Mouse (Mus musculus) midbrain, embryonic 12.5 days (tissue): Measurements from ENCODE around the gene Wrap53. TPM values are rescaled to one million over a fixed set of nuclear protein-coding genes. Genes with fewer than 3 reads are reported as not detected.
"Not testable (repeated sequence)": the region's sequence is repeated elsewhere in the genome, so short reads cannot be mapped to it uniquely, and the experiment has no call there.

Experiments
- ATAC-seq: fragments of 200-750 bp; cut with Nextera tagmentation; 2 replicates; pipeline ENCODE4 v1.8.0; 2017; ENCODE audit warnings: low read depth, moderate TSS enrichment, moderate library complexity; ENCODE audit not compliant: low FRiP score
- H3K27ac ChIP-seq: fragments of 300-500 bp; sonication (generic); replicated peaks from 2 replicates; pipeline ENCODE4 v1.5.1; 2016; ENCODE audit warnings: mild to moderate bottlenecking
- H3K27me3 ChIP-seq: fragments of 300-500 bp; sonication (generic); 2 replicates; pipeline ENCODE4 v1.6.1; 2016; ENCODE audit warnings: mild to moderate bottlenecking
- H3K36me3 ChIP-seq: fragments of 300-500 bp; sonication (generic); 2 replicates; pipeline ENCODE4 v1.6.1; 2016
- H3K4me1 ChIP-seq: fragments of 300-500 bp; sonication (generic); 2 replicates; pipeline ENCODE4 v1.6.1; 2016
- H3K4me2 ChIP-seq: fragments of 300-500 bp; sonication (generic); replicated peaks from 2 replicates; pipeline ENCODE4 v1.6.1; 2016; ENCODE audit warnings: mild to moderate bottlenecking, moderate library complexity
- H3K4me3 ChIP-seq: fragments of 300-500 bp; sonication (generic); 2 replicates; pipeline ENCODE4 v1.5.1; 2016; ENCODE audit warnings: mild to moderate bottlenecking
- H3K9ac ChIP-seq: fragments of 300-500 bp; sonication (generic); replicated peaks from 2 replicates; pipeline ENCODE4 v1.6.1; 2016; ENCODE audit warnings: mild to moderate bottlenecking, moderate library complexity
- H3K9me3 ChIP-seq: fragments of 300-500 bp; sonication (generic); 2 replicates; pipeline ENCODE4 v1.6.1; 2016; ENCODE audit warnings: mild to moderate bottlenecking
- WGBS: fragments of 180-500 bp; shearing (Covaris S2); methylation state at CpG from one replicate; pipeline ENCODE4 v1.1.7; 2016; 5-methylcytosine and 5-hydroxymethylcytosine counted together
- polyA plus RNA-seq: library from polyadenylated mRNA; unstranded; fragments of >200 nt; fragmentation: Nextera tagmentation; extraction: Ambion mirVana; gene quantifications from 2 replicates; pipeline ENCODE4 v1.2.1, GENCODE M21; 2016

Gene Wrap53
- polyA plus RNA-seq, 1 experiment from 2014 or later = 33.2 TPM

DNA sequence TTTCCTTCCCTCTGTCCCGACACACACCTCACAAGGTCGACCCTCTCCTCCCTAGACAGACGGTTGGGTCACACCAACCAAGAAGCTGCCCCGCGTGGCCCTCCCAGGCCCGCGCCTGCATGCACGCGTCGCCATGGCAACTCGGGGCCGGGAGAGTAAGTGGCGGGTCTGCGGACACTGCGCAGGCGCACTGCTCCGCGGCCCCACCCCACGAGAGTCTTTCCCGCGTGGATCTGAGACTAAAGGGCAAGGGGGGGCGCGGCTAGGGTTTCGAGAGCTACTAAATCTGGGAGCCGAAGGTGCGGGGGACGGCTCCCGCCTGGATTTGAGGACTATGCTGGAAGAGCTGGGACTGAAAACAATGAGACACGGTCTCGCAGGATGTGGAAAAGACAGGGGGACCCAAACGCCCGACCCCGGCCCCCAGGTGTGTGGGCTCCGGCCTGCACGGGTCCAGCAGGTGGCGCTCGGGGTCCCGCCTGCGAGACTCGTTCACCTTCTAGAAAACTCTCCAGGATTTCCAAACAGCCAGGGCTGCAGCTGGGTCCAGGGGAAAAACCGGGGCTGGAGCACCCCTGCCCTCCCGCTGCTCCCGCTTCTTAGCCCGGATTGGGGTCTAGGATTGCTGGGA, 33.5 kb downstream of the Wrap53 start:
- 0% methylated on average over 44 of the region's 44 CpGs for WGBS
- H3K9ac ChIP-seq = peak overlapping the region; percentile 57
- peak overlapping the region; percentile 84 for H3K4me2 ChIP-seq
- H3K27ac ChIP-seq = peak overlapping the region; percentile 89
- H3K4me3 ChIP-seq = peak overlapping the region; percentile 42
- no peaks in the 10 kb centered on the region for H3K36me3 ChIP-seq
- peak; percentile 77 for ATAC-seq
- no peaks in the 10 kb centered on the region; the same call in 1 of the 2 replicates for H3K27me3 ChIP-seq
- no peaks in the 10 kb centered on the region for H3K9me3 ChIP-seq
- H3K4me1 ChIP-seq = peaks cover 68% of the 10 kb centered on the region

GRCm38 (mm10) chr11:69545957-69546356, 34.1 kb downstream of the Wrap53 start:
- no peaks in the 10 kb centered on the region for H3K36me3 ChIP-seq
- peak overlapping the region; percentile 42 for H3K4me3 ChIP-seq
- peak overlapping the region; percentile 57; the same call in 1 of the 2 replicates for H3K9ac ChIP-seq
- H3K27ac ChIP-seq = peak overlapping the region; percentile 89
- peak; percentile 27 for ATAC-seq
- no peaks in the 10 kb centered on the region; the same call in 1 of the 2 replicates for H3K27me3 ChIP-seq
- H3K4me1 ChIP-seq = peaks cover 68% of the 10 kb centered on the region
- H3K4me2 ChIP-seq = peak overlapping the region; percentile 84
- H3K9me3 ChIP-seq = no peaks in the 10 kb centered on the region
- WGBS = 8% methylated on average over 7 of the region's 7 CpGs

GRCm38 (mm10) chr11:69543598-69543997, 36.5 kb downstream of the Wrap53 start:
- H3K4me2 ChIP-seq = 0 out of 2 replicates have a peak overlapping the region, but pooled peaks have one; percentile 2
- WGBS = 7% methylated on average over 3 of the region's 3 CpGs
- no peaks in the 10 kb centered on the region; the same call in 1 of the 2 replicates for H3K27me3 ChIP-seq
- no peak overlapping the region for H3K4me3 ChIP-seq
- H3K9me3 ChIP-seq = no peaks in the 10 kb centered on the region
- no peaks in the 10 kb centered on the region for H3K36me3 ChIP-seq
- 0 out of 2 replicates have a peak overlapping the region, but pooled peaks have one; percentile 15 for H3K9ac ChIP-seq
- peaks cover 52% of the 10 kb centered on the region for H3K4me1 ChIP-seq
- peak overlapping the region; percentile 63 for H3K27ac ChIP-seq
- no peak for ATAC-seq

- ATAC-seq, H3K27me3 ChIP-seq: not testable (repeated sequence)
- 90% methylated on average over 1 of the region's 3 CpGs for WGBS
Observed at GRCm38 (mm10) chr11:69541741-69542140, 38.3 kb downstream of the Wrap53 start.

DNA sequence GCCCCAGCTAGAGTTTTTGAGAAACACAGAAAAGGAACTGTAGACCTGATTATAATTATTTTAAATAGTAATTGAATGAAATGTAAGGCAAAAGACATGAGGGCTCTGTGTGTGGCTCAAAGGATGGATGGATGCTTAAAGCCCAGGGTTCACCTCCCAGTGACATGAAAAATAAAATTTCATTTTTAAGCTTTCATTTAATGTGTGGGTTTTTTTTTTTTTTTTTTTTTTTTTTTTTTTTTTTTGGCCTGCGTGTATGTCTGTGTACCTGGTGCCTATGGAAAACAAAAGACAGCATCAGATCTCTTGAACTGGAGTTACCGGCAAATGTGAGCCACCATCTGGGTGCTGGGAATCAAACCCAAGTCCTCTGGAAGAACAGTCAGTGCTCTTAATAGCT, 39.4 kb downstream of the Wrap53 start:
- WGBS = 92% methylated on average over 2 of the region's 2 CpGs
- Histone ChIP-seq H3K4me3 (no peak overlapping the region), H3K36me3 (no peaks in the 10 kb centered on the region), H3K27ac (no peak overlapping the region), H3K4me2 (no peak overlapping the region), H3K9me3 (no peaks in the 10 kb centered on the region), H3K27me3 (no peaks in the 10 kb centered on the region; the same call in 1 of the 2 replicates), H3K9ac (no peak overlapping the region), H3K4me1 (peaks cover 24% of the 10 kb centered on the region)
- ATAC-seq = no peak

More at GRCm38 (mm10) chr11:69541741-69542140, 38.3 kb downstream of the Wrap53 start:
- H3K27ac ChIP-seq, H3K4me3 ChIP-seq, H3K4me2 ChIP-seq, H3K9ac ChIP-seq, H3K9me3 ChIP-seq, H3K36me3 ChIP-seq: not testable (repeated sequence)
- H3K4me1 ChIP-seq = peaks cover 33% of the 10 kb centered on the region

GRCm38 (mm10) chr11:69534990-69535389, 45.1 kb downstream of the Wrap53 start:
- H3K4me2 ChIP-seq = no peak overlapping the region
- WGBS = 84% methylated on average over 1 of the region's 1 CpGs
- ATAC-seq = no peak
- no peak overlapping the region for H3K9ac ChIP-seq
- H3K27me3 ChIP-seq = no peaks in the 10 kb centered on the region
- no peak overlapping the region for H3K4me3 ChIP-seq
- no peaks in the 10 kb centered on the region for H3K4me1 ChIP-seq
- H3K27ac ChIP-seq = no peak overlapping the region
- H3K36me3 ChIP-seq = no peaks in the 10 kb centered on the region
- H3K9me3 ChIP-seq = no peaks in the 10 kb centered on the region

GRCm38 (mm10) chr11:69532480-69533150, 47.4 kb downstream of the Wrap53 start:
- 86% methylated on average over 7 of the region's 7 CpGs for WGBS
- H3K27me3 ChIP-seq = no peaks in the 10 kb centered on the region
- no peak overlapping the region for H3K4me3 ChIP-seq
- no peak for ATAC-seq
- H3K4me2 ChIP-seq = no peak overlapping the region
- peaks cover 6% of the 10 kb centered on the region for H3K4me1 ChIP-seq
- H3K27ac ChIP-seq = no peak overlapping the region
- no peaks in the 10 kb centered on the region for H3K36me3 ChIP-seq
- no peaks in the 10 kb centered on the region for H3K9me3 ChIP-seq
- no peak overlapping the region for H3K9ac ChIP-seq

DNA sequence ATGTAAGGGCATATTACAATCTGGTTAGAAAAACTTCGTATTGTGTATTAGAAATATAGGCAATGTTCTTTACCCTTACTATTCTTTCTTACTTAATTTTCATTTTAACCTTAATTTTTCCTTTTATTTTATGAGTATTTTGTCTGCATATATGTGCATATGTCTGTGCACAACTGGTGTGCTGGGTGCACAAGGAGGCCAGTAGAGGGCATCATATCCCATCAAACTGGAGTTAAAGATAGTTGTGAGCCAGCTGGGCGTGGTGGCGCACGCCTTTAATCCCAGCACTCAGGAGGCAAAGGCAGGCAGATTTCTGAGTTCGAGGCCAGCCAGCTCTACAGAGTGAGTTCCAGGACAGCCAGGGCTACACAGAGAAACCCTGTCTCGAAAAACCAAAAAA, 49.3 kb downstream of the Wrap53 start:
- not testable (repeated sequence) for H3K9me3 ChIP-seq, H3K36me3 ChIP-seq, H3K4me3 ChIP-seq, H3K27ac ChIP-seq, H3K4me2 ChIP-seq, H3K9ac ChIP-seq, ATAC-seq, H3K27me3 ChIP-seq
- H3K4me1 ChIP-seq = peaks cover 23% of the 10 kb centered on the region
- WGBS = 86% methylated on average over 6 of the region's 6 CpGs

DNA sequence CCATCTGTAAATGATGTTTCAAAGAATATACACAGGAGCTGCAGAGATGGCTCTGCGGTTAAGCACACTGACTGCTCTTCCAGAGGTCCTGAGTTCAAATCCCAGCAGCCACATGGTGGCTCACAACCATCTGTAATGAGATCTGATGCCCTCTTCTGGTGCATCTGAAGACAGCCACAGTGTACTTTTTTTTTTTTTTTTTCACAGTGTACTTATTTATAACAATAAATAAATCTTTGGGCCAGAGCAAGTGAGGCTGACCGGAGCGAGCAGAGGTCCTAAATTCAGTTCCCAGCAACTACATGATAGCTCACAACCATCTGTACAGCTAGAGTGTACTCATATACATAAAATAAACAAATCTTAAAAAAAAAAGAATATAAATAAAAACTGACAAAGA, 49.8 kb downstream of the Wrap53 start:
- H3K4me2 ChIP-seq, ATAC-seq, H3K9me3 ChIP-seq, H3K36me3 ChIP-seq, H3K27ac ChIP-seq, H3K27me3 ChIP-seq, H3K9ac ChIP-seq, H3K4me3 ChIP-seq: not testable (repeated sequence)
- H3K4me1 ChIP-seq = peaks cover 23% of the 10 kb centered on the region
- WGBS = 96% methylated on average over 3 of the region's 3 CpGs

DNA sequence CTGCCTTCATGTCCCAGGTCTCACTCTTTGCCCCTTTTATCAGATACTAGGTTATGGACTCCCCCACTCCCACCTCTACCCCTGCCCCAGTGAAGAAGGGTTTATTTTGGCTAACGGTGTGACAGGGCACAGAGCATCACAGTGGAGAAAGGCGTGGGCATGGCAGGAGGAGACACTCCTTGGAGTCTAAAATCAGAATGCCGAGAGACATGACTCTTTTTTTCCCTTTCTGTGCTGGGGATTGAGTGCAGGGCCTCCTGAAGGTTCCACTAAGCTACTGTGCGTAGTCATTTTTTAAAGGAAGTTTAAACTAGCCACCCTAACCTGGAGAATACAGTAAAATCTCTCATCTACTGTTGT, 52.0 kb downstream of the Wrap53 start:
- WGBS = 71% methylated on average over 4 of the region's 4 CpGs
- Histone ChIP-seq H3K4me2 (no peak overlapping the region), H3K27ac (peak overlapping the region; percentile 96), H3K27me3 (no peaks in the 10 kb centered on the region), H3K9me3 (no peaks in the 10 kb centered on the region), H3K4me1 (peaks cover 23% of the 10 kb centered on the region), H3K9ac (no peak overlapping the region), H3K36me3 (no peaks in the 10 kb centered on the region), H3K4me3 (no peak overlapping the region)
- peak; percentile 16; the same call in 1 of the 2 replicates for ATAC-seq

- peak overlapping the region; percentile 29 for H3K4me3 ChIP-seq
- peak overlapping the region; percentile 60 for H3K9ac ChIP-seq
- ATAC-seq = peak; percentile 54
- peak overlapping the region; percentile 96 for H3K27ac ChIP-seq
- 1% methylated on average over 30 of the region's 30 CpGs for WGBS
- H3K27me3 ChIP-seq = no peaks in the 10 kb centered on the region
- peaks cover 23% of the 10 kb centered on the region for H3K4me1 ChIP-seq
- H3K9me3 ChIP-seq = no peaks in the 10 kb centered on the region
- H3K4me2 ChIP-seq = peak overlapping the region; percentile 53
- H3K36me3 ChIP-seq = no peaks in the 10 kb centered on the region
Observed at GRCm38 (mm10) chr11:69527098-69528030, 52.7 kb downstream of the Wrap53 start.
